Mouse (Mus musculus) intestine, embryonic 16.5 days (tissue): ENCODE data around the gene Mff. TPM values are rescaled to one million over a fixed set of nuclear protein-coding genes. Genes with fewer than 3 reads are reported as not detected.

Experiments
- ATAC-seq: fragments of 200-750 bp; cut with Nextera tagmentation; 2 replicates; pipeline ENCODE4 v1.8.0; 2017; ENCODE audit warnings: moderate TSS enrichment, moderate library complexity
- H3K27ac ChIP-seq: fragments of 300-500 bp; sonication (generic); 2 replicates; pipeline ENCODE4 v1.5.1; 2014; ENCODE audit warnings: mild to moderate bottlenecking, low read length
- H3K27me3 ChIP-seq: fragments of 300-500 bp; sonication (generic); replicated peaks from 2 replicates; pipeline ENCODE4 v1.6.1; 2014; ENCODE audit warnings: low read length, control low read depth, mixed read lengths; ENCODE audit not compliant: control insufficient read depth, insufficient read depth
- H3K36me3 ChIP-seq: fragments of 300-500 bp; sonication (generic); 2 replicates; pipeline ENCODE4 v1.6.1; 2014; ENCODE audit warnings: low read length, control low read depth; ENCODE audit not compliant: control insufficient read depth, insufficient read depth
- H3K4me1 ChIP-seq: fragments of 300-500 bp; sonication (generic); 2 replicates; pipeline ENCODE4 v1.6.1; 2014; ENCODE audit warnings: low read length, control low read depth, mixed read lengths; ENCODE audit not compliant: control insufficient read depth, insufficient read depth
- H3K4me2 ChIP-seq: fragments of 300-500 bp; sonication (generic); 2 replicates; pipeline ENCODE4 v1.6.1; 2014; ENCODE audit warnings: low read depth, low read length, control low read depth
- H3K4me3 ChIP-seq: fragments of 300-500 bp; sonication (generic); 2 replicates; pipeline ENCODE4 v1.5.1; 2014; ENCODE audit warnings: mild to moderate bottlenecking, low read length
- H3K9ac ChIP-seq: fragments of 300-500 bp; sonication (generic); 2 replicates; pipeline ENCODE4 v1.6.1; 2014; ENCODE audit warnings: low read depth, low read length
- H3K9me3 ChIP-seq: fragments of 300-500 bp; sonication (generic); 2 replicates; pipeline ENCODE4 v1.6.1; 2016; ENCODE audit warnings: low read length, control low read depth; ENCODE audit not compliant: control insufficient read depth
- WGBS: fragments of 180-500 bp; shearing (Covaris S2); extraction: QIAGEN DNeasy Blood & Tissue Kit; methylation state at CpG from one replicate; pipeline ENCODE4 v1.1.7; 2014; 5-methylcytosine and 5-hydroxymethylcytosine counted together
- polyA plus RNA-seq: library from polyadenylated mRNA; unstranded; fragments of >200 nt; fragmentation: Nextera tagmentation; extraction: Ambion mirVana; gene quantifications from 2 replicates; pipeline ENCODE4 v1.2.1, GENCODE M21; 2015

Mff gene
- polyA plus RNA-seq, 1 experiment from 2014 or later: 166 TPM

DNA sequence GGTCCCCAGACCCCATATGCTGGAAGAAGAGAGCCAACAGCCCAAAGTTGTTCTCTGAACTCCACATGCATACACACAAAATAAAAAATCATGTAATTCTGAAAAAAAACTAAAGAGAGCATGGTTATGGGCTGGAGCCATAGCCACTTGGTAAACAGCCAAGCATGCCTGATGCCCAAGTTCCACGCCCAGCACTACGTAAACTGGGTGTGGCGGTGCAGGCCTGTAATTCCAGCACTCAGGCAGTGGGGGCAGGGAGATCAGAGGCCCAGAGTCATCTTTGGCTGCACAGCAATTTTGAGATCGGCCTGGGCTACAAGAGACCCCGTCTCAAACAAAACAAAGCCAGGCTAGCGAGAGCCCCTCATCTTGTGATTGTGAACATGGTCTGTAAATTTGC lies 60.9 kb downstream of the Mff start:
- H3K4me3 ChIP-seq: no peak overlapping the region
- H3K4me2 ChIP-seq: no peak overlapping the region
- no peak overlapping the region for H3K27ac ChIP-seq
- no peaks in the 10 kb centered on the region for H3K36me3 ChIP-seq
- H3K27me3 ChIP-seq: no peaks in the 10 kb centered on the region
- H3K9ac ChIP-seq: no peak overlapping the region
- peaks cover 8% of the 10 kb centered on the region for H3K4me1 ChIP-seq
- WGBS: 55% methylated on average over 6 of the region's 6 CpGs
- ATAC-seq: peak; percentile 54
- H3K9me3 ChIP-seq: no peaks in the 10 kb centered on the region

- Histone ChIP-seq H3K36me3 (no peaks in the 10 kb centered on the region), H3K9me3 (no peaks in the 10 kb centered on the region), H3K9ac (no peak overlapping the region), H3K4me1 (peaks cover 8% of the 10 kb centered on the region), H3K27ac (no peak overlapping the region), H3K27me3 (no peaks in the 10 kb centered on the region), H3K4me3 (no peak overlapping the region), H3K4me2 (no peak overlapping the region)
- peak; percentile 83 for ATAC-seq
- 5% methylated on average over 2 of the region's 2 CpGs for WGBS
Measured at GRCm38 (mm10) chr1:82787414-82787813, 62.7 kb downstream of the Mff start.

- H3K36me3 ChIP-seq: no peaks in the 10 kb centered on the region
- H3K27me3 ChIP-seq: no peaks in the 10 kb centered on the region
- H3K9me3 ChIP-seq: no peaks in the 10 kb centered on the region
- peaks cover 8% of the 10 kb centered on the region for H3K4me1 ChIP-seq
- no peak for ATAC-seq
- no peak overlapping the region for H3K4me2 ChIP-seq
- no peak overlapping the region for H3K4me3 ChIP-seq
- H3K9ac ChIP-seq: no peak overlapping the region
- H3K27ac ChIP-seq: no peak overlapping the region
- WGBS: 58% methylated on average over 7 of the region's 7 CpGs
Measured at GRCm38 (mm10) chr1:82788070-82788469, 63.4 kb downstream of the Mff start.

DNA sequence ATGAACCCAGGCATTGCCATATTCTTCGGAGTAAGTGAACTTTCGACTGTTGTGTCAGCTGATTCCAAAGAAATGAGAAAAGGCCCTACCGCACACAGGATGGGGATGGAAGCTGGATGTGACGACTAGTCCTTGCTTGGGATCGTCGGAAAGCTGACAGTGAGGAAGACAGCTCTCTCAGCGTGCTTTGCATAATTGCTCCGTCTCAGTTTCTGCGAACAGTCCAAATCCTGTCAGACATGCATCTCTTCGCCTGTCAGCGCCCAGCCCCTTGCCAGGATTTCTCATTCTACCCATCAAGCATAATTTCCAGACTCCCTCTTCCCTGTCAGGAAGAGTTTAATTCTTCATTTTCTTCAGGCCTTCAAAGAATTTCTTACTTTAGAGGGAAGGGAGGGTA lies 66.4 kb downstream of the Mff start:
- Histone ChIP-seq H3K4me2 (no peak overlapping the region), H3K4me3 (no peak overlapping the region), H3K27me3 (no peaks in the 10 kb centered on the region), H3K36me3 (no peaks in the 10 kb centered on the region), H3K9ac (no peak overlapping the region), H3K9me3 (no peaks in the 10 kb centered on the region), H3K4me1 (no peaks in the 10 kb centered on the region), H3K27ac (no peak overlapping the region)
- no peak for ATAC-seq
- 86% methylated on average over 11 of the region's 11 CpGs for WGBS

- H3K4me2 ChIP-seq: no peak overlapping the region
- WGBS: 94% methylated on average over 6 of the region's 6 CpGs
Measured at GRCm38 (mm10) chr1:82792238-82792637, 67.5 kb downstream of the Mff start.

GRCm38 (mm10) chr1:82793110-82793509 lies 68.4 kb downstream of the Mff start:
- ATAC-seq: no peak
- H3K27ac ChIP-seq: no peak overlapping the region
- H3K4me2 ChIP-seq: no peak overlapping the region
- no peaks in the 10 kb centered on the region for H3K36me3 ChIP-seq
- H3K9me3 ChIP-seq: no peaks in the 10 kb centered on the region
- no peak overlapping the region for H3K9ac ChIP-seq
- WGBS: 85% methylated on average over 3 of the region's 3 CpGs
- H3K27me3 ChIP-seq: no peaks in the 10 kb centered on the region
- H3K4me3 ChIP-seq: no peak overlapping the region
- H3K4me1 ChIP-seq: no peaks in the 10 kb centered on the region

More at GRCm38 (mm10) chr1:82792238-82792637, 67.5 kb downstream of the Mff start:
- Histone ChIP-seq H3K27me3 (no peaks in the 10 kb centered on the region), H3K4me1 (no peaks in the 10 kb centered on the region), H3K4me3 (no peak overlapping the region), H3K27ac (no peak overlapping the region), H3K9ac (no peak overlapping the region), H3K9me3 (no peaks in the 10 kb centered on the region), H3K36me3 (no peaks in the 10 kb centered on the region)
- no peak for ATAC-seq

DNA sequence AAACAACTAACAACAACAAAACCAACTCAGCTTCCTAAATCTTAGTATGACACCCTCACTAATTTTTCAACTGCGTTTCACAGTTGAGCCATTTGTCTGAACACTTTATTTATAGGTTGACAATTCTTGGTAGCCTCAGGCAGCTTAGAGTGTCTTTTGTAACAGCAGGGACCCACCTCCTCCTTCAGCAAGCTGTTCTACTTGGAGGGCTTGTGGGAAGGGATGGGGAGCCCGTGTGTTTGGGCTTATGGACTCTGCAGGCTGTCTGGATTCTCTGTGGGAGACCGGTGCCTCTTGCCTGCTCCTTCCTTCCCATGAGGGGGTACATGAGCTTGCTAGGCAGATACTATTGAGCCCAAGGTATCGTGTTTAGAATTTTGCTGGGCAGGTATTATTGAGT lies 69.3 kb downstream of the Mff start:
- 66% methylated on average over 4 of the region's 4 CpGs for WGBS
- Histone ChIP-seq H3K9me3 (no peaks in the 10 kb centered on the region), H3K4me1 (peaks cover 2% of the 10 kb centered on the region; the same call in 1 of the 2 replicates), H3K4me2 (no peak overlapping the region), H3K27ac (no peak overlapping the region), H3K27me3 (no peaks in the 10 kb centered on the region), H3K4me3 (no peak overlapping the region), H3K36me3 (no peaks in the 10 kb centered on the region), H3K9ac (no peak overlapping the region)
- no peak for ATAC-seq

GRCm38 (mm10) chr1:82795211-82795610 lies 70.5 kb downstream of the Mff start:
- H3K36me3 ChIP-seq: no peaks in the 10 kb centered on the region
- H3K4me3 ChIP-seq: no peak overlapping the region
- H3K27ac ChIP-seq: no peak overlapping the region
- peaks cover 2% of the 10 kb centered on the region; the same call in 1 of the 2 replicates for H3K4me1 ChIP-seq
- H3K9me3 ChIP-seq: no peaks in the 10 kb centered on the region
- no peak overlapping the region for H3K4me2 ChIP-seq
- 83% methylated on average over 2 of the region's 2 CpGs for WGBS
- ATAC-seq: peak; percentile 31; the same call in 1 of the 2 replicates
- H3K9ac ChIP-seq: no peak overlapping the region
- H3K27me3 ChIP-seq: no peaks in the 10 kb centered on the region

GRCm38 (mm10) chr1:82795702-82796443 lies 71.2 kb downstream of the Mff start:
- H3K9me3 ChIP-seq: no peaks in the 10 kb centered on the region
- 53% methylated on average over 18 of the region's 18 CpGs for WGBS
- no peak overlapping the region for H3K9ac ChIP-seq
- H3K4me2 ChIP-seq: no peak overlapping the region
- H3K4me1 ChIP-seq: peaks cover 2% of the 10 kb centered on the region; the same call in 1 of the 2 replicates
- H3K36me3 ChIP-seq: no peaks in the 10 kb centered on the region
- H3K4me3 ChIP-seq: no peak overlapping the region
- ATAC-seq: 0 out of 2 replicates have a peak, but pooled peaks have one; percentile 49
- no peaks in the 10 kb centered on the region for H3K27me3 ChIP-seq
- no peak overlapping the region; the same call in 1 of the 2 replicates for H3K27ac ChIP-seq
